Comparison of ENCODE assay signal across 8 mouse cellular contexts in the genomic region with DNA sequence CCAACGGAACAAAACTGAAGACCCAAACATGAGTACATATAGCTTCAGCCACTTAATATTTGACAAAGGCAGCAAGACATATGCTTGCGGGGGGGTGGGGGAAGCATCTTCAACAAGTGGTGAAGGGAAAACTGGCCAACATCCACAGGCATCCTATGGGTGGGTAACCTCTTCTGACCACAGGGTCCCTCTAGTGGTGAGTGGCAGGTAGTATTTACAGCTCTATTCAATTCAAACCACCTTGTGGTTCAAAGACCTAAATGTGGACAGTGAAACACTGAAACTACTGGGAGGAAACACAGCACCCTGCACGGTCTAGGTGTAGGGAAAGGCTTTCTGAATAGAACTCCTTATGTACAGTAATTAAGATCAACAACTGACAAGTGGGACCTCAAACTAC. TPM values are rescaled to one million over a fixed set of nuclear protein-coding genes. Genes with fewer than 3 reads are reported as not detected.
DNase-seq lines count a peak whose midpoint lies in the region; TF ChIP-seq lines count a peak whose summit lies in the region.

No protein-coding gene starts in this region.

- no peak overlapping the region for H3K4me3 ChIP-seq in layer of hippocampus, adult 2 months

- intact Hi-C loops in heart, postnatal 10 days (cut with DNase I), result no loop called here

- peak; percentile 87 for TF ChIP-seq CTCF in layer of hippocampus, adult 2 months (conservative IDR thresholded peaks at IDR 0.05)

- no peak for DNase-seq in layer of hippocampus, adult 2 months (ENCODE audit: low spot score in 2 of 2)
- no peak for DNase-seq in layer of hippocampus, adult 8-10 months (ENCODE audit: low spot score in 2 of 2)
- DNase-seq in ES-CJ7 (ENCODE audit: low read depth, low spot score), result peak; percentile 86
- DNase-seq in c-Kit-negative CD71-positive TER-119-positive erythroid progenitor cells, embryonic 14.5 days (ENCODE audit: low read depth, low spot score), result peak; percentile 53
- DNase-seq in heart, postnatal 10 days, result peak; percentile 38 to 56
- DNase-seq in lung, postnatal 14 days, result peak; percentile 33
- peak; percentile 20 to 57 for DNase-seq in thymus, postnatal 10 days (ENCODE audit: low spot score in 2 of 2)
- no peak for DNase-seq in frontal cortex, postnatal 25 days (ENCODE audit: low spot score in 2 of 2)

- H3K27ac ChIP-seq in layer of hippocampus, adult 2 months, result no peak overlapping the region

RNA-seq across cellular contexts. Expression of gene Psmd4, which starts 11.3 kb away (rescaled TPM):
- 100 to 1,000 TPM; 158 to 160 TPM for total RNA-seq in layer of hippocampus, adult 2 months (2021)
- 100 to 1,000 TPM; 137 to 166 (median 159) TPM for total RNA-seq in layer of hippocampus, adult 8-10 months (2022)
- total RNA-seq in heart, postnatal 10 days (2021), result 100 to 1,000 TPM; 140 to 142 TPM

RNA-seq across cellular contexts. Expression of gene Zfp687, which starts 38.5 kb away (rescaled TPM):
- 10 to 100 TPM; 26.2 to 26.6 TPM for total RNA-seq in layer of hippocampus, adult 2 months (2021)
- total RNA-seq in layer of hippocampus, adult 8-10 months (2022), result 10 to 100 TPM; 25.1 to 35.1 (median 30.6) TPM
- total RNA-seq in heart, postnatal 10 days (2021), result 10 to 100 TPM; 20.3 to 24.3 TPM

RNA-seq across cellular contexts. Expression of gene Pip5k1a, which starts 53.0 kb away (rescaled TPM):
- total RNA-seq in layer of hippocampus, adult 2 months (2021), result 10 to 100 TPM; 64.1 to 71.0 TPM
- total RNA-seq in layer of hippocampus, adult 8-10 months (2022), result 10 to 100 TPM; 58.5 to 66.8 (median 64.8) TPM
- 10 to 100 TPM; 25.7 to 26.1 TPM for total RNA-seq in heart, postnatal 10 days (2021)

RNA-seq across cellular contexts. Expression of gene Vps72, which starts 57.1 kb away (rescaled TPM):
- 10 to 100 TPM; 43.5 to 46.1 TPM for total RNA-seq in layer of hippocampus, adult 2 months (2021)
- total RNA-seq in layer of hippocampus, adult 8-10 months (2022), result 10 to 100 TPM; 36.9 to 45.8 (median 43.4) TPM
- 10 to 100 TPM; 39.0 to 53.0 TPM for total RNA-seq in heart, postnatal 10 days (2021)

Comparison
In these comparisons a context has a peak if more than half of its experiments do, and no peak if none do; other contexts are left out.
1. DNase-seq: peak in ES-CJ7 (single experiment), c-Kit-negative CD71-positive TER-119-positive erythroid progenitor cells, embryonic 14.5 days (single experiment), heart, postnatal 10 days (2 of 2), lung, postnatal 14 days (single experiment) and thymus, postnatal 10 days (2 of 2); none in layer of hippocampus, adult 2 months (0 of 2), layer of hippocampus, adult 8-10 months (0 of 2) and frontal cortex, postnatal 25 days (0 of 2).